Mouse (Mus musculus): ENCODE measurements around the gene Phf24. TPM values are rescaled to one million over a fixed set of nuclear protein-coding genes. Genes with fewer than 3 reads are reported as not detected.
"Not testable (repeated sequence)": the region's sequence is repeated elsewhere in the genome, so short reads cannot be mapped to it uniquely, and the experiment has no call there.

Phf24 gene
- polyA plus RNA-seq, 1 experiment from 2014 or later = 8.4 TPM

DNA sequence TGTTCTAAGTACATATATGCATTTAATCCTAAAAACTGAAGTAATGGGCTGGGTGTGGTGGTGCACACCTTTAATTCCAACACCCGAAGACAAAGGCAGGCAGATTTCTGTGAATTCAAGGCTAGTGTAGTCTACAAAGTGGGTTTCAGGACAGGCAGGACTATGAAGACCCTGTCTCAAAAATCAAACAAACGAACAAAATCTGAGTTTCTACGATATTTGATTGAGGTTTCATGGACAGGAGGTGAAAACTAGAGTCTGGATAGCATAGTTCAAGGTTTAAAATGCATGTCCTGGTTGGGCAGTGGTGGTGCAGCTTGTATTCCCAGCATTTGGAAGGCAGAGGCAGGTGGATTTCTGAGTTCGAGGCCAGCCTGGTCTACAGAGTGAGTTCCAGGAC is 52.8 kb downstream of the Phf24 start, which contains the start of gene 1700022I11Rik:
Gene 1700022I11Rik (plus strand): TSS at position 301 of the 400 bp plus-strand sequence.
- H3K36me3 ChIP-seq = no peaks in the 10 kb centered on the region
- H3K4me2 ChIP-seq (replicated peaks) = no peak within 1 kb of the TSS
- no peak within 1 kb of the TSS for H3K4me3 ChIP-seq
- no peak within 1 kb of the TSS for H3K9ac ChIP-seq (replicated peaks)
- no peaks in the 10 kb centered on the region; the same call in 1 of the 2 replicates for H3K27me3 ChIP-seq
- no peak within 1 kb of the TSS for H3K27ac ChIP-seq (replicated peaks)
- H3K4me1 ChIP-seq = peaks cover 5% of the 10 kb centered on the region
- no peak for ATAC-seq (ENCODE audit: low FRiP score, low read depth)
- 90% methylated on average over 4 of the region's 4 CpGs for WGBS
- no peaks in the 10 kb centered on the region for H3K9me3 ChIP-seq

DNA sequence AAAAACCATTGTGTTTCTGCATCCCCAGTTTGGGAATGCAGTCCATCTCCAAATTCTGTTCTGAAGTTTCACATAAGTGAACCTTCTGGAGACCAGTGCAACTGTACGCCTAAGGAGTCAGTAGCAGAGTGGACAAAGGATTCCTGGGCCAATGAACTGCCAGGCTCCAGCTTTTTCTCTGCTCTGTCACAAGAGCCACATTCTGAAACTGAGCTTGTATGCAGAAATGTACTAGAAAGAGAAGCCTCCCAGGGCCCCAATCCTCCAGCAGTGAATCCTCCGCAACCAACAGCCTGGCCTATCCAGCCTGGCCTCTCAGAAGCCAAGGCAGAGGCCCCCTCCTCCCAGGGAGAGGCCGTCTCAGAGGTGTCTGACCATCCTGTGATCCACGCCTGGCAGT is 56.5 kb downstream of the Phf24 start:
- peaks cover 10% of the 10 kb centered on the region; the same call in 1 of the 2 replicates for H3K36me3 ChIP-seq
- H3K27ac ChIP-seq (replicated peaks) = no peak overlapping the region
- no peak overlapping the region for H3K9ac ChIP-seq (replicated peaks)
- H3K4me2 ChIP-seq (replicated peaks) = no peak overlapping the region
- H3K4me3 ChIP-seq = no peak overlapping the region
- no peak for ATAC-seq (ENCODE audit: low FRiP score, low read depth)
- no peaks in the 10 kb centered on the region for H3K4me1 ChIP-seq
- no peaks in the 10 kb centered on the region for H3K9me3 ChIP-seq
- 78% methylated on average over 4 of the region's 4 CpGs for WGBS
- H3K27me3 ChIP-seq = no peaks in the 10 kb centered on the region

DNA sequence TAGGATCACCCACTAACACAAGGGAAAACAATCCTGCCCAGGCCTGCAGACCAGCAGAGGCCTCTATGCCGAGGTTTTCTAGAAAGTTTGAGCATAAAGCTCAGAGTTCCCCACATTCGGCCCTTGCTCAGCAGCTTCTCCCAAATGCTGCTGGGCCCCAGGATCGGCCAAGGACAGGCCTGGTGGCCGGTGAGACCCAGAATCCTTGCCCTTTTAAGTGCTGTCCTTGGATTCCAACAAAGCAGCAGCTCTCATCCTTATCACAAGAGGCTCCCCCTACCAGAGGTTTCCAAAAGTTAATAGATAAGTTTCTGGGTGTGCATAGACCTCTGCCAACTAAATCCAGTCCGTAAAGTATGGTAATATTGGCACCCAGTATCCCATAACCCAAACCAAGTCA is 57.4 kb downstream of the Phf24 start:
- 85% methylated on average over 5 of the region's 5 CpGs for WGBS
- no peaks in the 10 kb centered on the region for H3K9me3 ChIP-seq
- H3K27ac ChIP-seq (replicated peaks) = no peak overlapping the region
- no peak overlapping the region for H3K9ac ChIP-seq (replicated peaks)
- peaks cover 19% of the 10 kb centered on the region for H3K36me3 ChIP-seq
- H3K4me1 ChIP-seq = no peaks in the 10 kb centered on the region
- no peak overlapping the region for H3K4me2 ChIP-seq (replicated peaks)
- H3K4me3 ChIP-seq = no peak overlapping the region
- no peak for ATAC-seq (ENCODE audit: low FRiP score, low read depth)
- H3K27me3 ChIP-seq = no peaks in the 10 kb centered on the region

DNA sequence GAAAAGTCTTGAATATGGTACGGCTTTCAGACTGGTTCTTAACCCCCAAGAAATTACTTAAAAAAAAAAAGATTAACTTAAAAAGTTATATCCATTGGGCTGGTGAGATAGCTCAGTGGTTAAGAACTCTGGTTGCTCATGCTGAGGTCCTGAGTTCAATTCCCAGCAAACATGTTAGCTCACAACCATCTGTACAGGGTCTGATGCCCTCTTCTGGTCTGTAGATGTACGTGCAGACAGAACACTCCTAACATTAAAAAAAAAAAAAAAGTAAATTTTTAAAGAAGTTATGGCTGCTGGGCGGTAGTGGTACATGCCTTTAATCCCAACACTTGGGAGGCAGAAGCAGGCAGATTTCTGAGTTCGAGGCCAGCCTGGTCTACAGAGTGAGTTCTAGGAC is 61.6 kb downstream of the Phf24 start:
- Histone ChIP-seq H3K27me3 (no peaks in the 10 kb centered on the region), H3K4me1 (no peaks in the 10 kb centered on the region), H3K9me3 (no peaks in the 10 kb centered on the region), H3K27ac (replicated peaks) (no peak overlapping the region), H3K4me3 (no peak overlapping the region), H3K4me2 (replicated peaks) (no peak overlapping the region), H3K36me3 (peaks cover 57% of the 10 kb centered on the region), H3K9ac (replicated peaks) (no peak overlapping the region)
- ATAC-seq (ENCODE audit: low FRiP score, low read depth) = no peak
- 90% methylated on average over 4 of the region's 4 CpGs for WGBS

DNA sequence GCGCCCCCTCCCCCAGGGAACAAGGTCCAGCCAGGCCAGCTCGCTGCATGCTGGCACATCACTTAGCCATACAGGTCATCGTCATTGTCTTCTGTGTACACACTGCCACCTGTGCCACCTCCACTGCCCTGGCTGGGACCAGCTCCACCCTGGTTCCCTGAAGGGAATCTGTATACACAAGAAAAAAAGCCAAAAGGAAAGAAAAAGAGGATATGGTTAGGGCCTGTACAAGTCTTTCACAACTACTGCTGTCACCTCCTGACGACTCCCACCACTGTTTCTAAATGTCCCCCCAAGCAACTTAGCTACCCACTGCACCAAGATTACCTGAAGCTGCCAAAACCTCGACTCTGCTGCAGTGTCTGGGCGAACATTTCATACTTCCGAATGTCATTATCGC is 64.0 kb downstream of the Phf24 start:
- H3K36me3 ChIP-seq = peaks cover 76% of the 10 kb centered on the region
- not testable (repeated sequence) for ATAC-seq (ENCODE audit: low FRiP score, low read depth); H3K27ac ChIP-seq (replicated peaks); H3K4me1 ChIP-seq; H3K9me3 ChIP-seq; H3K4me2 ChIP-seq (replicated peaks); H3K4me3 ChIP-seq; H3K9ac ChIP-seq (replicated peaks); H3K27me3 ChIP-seq
- 98% methylated on average over 8 of the region's 8 CpGs for WGBS

DNA sequence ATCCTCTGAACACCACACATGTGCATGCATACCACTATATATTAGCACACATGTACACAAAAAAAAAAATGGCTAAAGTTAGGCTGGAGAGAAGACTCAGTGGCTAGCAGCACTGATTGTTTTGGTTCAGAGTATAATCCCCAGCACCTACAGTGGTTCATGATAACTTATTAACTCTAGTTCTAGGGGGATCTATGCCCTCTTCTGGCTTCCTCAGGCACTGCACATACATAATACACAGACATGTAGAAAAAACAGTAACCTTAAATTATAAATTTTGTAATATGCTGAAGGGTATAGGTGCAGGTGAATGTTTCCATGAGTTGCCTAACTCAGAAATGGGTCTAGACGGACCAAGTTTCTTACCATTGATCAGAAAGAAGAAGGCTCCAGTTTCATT is 71.8 kb downstream of the Phf24 start:
- H3K4me2 ChIP-seq (replicated peaks) = no peak overlapping the region
- no peak for ATAC-seq (ENCODE audit: low FRiP score, low read depth)
- no peaks in the 10 kb centered on the region for H3K4me1 ChIP-seq
- H3K27me3 ChIP-seq = no peaks in the 10 kb centered on the region
- H3K36me3 ChIP-seq = peaks cover 98% of the 10 kb centered on the region
- no peak overlapping the region for H3K9ac ChIP-seq (replicated peaks)
- no peak overlapping the region for H3K27ac ChIP-seq (replicated peaks)
- H3K9me3 ChIP-seq = no peaks in the 10 kb centered on the region
- 87% methylated on average over 1 of the region's 1 CpGs for WGBS
- no peak overlapping the region for H3K4me3 ChIP-seq

Other genes starting within 250 kb of the Phf24 start
- gene 4930578G10Rik, start 181.1 kb upstream of the Phf24 start, polyA plus RNA-seq (2016; fragmentation: Nextera tagmentation; extraction: Ambion mirVana) = 1.8 and 2.4 TPM in 2 replicates
- gene Ccl19, start 160.1 kb upstream of the Phf24 start, polyA plus RNA-seq (2016; fragmentation: Nextera tagmentation; extraction: Ambion mirVana) = 0.38 and 0.52 TPM in 2 replicates
- 0.73 and 1.1 TPM in 2 replicates for gene Ccl21a, start 142.7 kb upstream of the Phf24 start, polyA plus RNA-seq (2016; fragmentation: Nextera tagmentation; extraction: Ambion mirVana)
- 0.09 and 0.26 TPM in 2 replicates for gene Fam205a1, start 62.8 kb upstream of the Phf24 start, polyA plus RNA-seq (2016; fragmentation: Nextera tagmentation; extraction: Ambion mirVana)
- gene Gm12394, start 59.9 kb upstream of the Phf24 start, polyA plus RNA-seq (2016; fragmentation: Nextera tagmentation; extraction: Ambion mirVana) = 0.32 and 0.47 TPM in 2 replicates
- gene Fam205c, start 42.4 kb upstream of the Phf24 start, polyA plus RNA-seq (2016; fragmentation: Nextera tagmentation; extraction: Ambion mirVana) = 2.3 and 3.0 TPM in 2 replicates
- 27.0 and 35.2 TPM in 2 replicates for gene Dnajb5, start 33.2 kb downstream of the Phf24 start, polyA plus RNA-seq (2016; fragmentation: Nextera tagmentation; extraction: Ambion mirVana)
- gene 1700022I11Rik, start 52.9 kb downstream of the Phf24 start, polyA plus RNA-seq (2016; fragmentation: Nextera tagmentation; extraction: Ambion mirVana) = 0.24 and 0.55 TPM in 2 replicates
- 645 and 652 TPM in 2 replicates for gene Vcp, start 83.8 kb downstream of the Phf24 start, polyA plus RNA-seq (2016; fragmentation: Nextera tagmentation; extraction: Ambion mirVana)
- 18.3 and 24.0 TPM in 2 replicates for gene Fancg, start 93.8 kb downstream of the Phf24 start, polyA plus RNA-seq (2016; fragmentation: Nextera tagmentation; extraction: Ambion mirVana)
- 25.2 and 27.5 TPM in 2 replicates for gene Pigo, start 109.2 kb downstream of the Phf24 start, polyA plus RNA-seq (2016; fragmentation: Nextera tagmentation; extraction: Ambion mirVana)
- gene Stoml2, start 115.0 kb downstream of the Phf24 start, polyA plus RNA-seq (2016; fragmentation: Nextera tagmentation; extraction: Ambion mirVana) = 281 and 296 TPM in 2 replicates
- 51.2 and 51.8 TPM in 2 replicates for gene Fam214b, start 129.6 kb downstream of the Phf24 start, polyA plus RNA-seq (2016; fragmentation: Nextera tagmentation; extraction: Ambion mirVana)
- 24.6 and 30.7 TPM in 2 replicates for gene Unc13b, start 142.3 kb downstream of the Phf24 start, polyA plus RNA-seq (2016; fragmentation: Nextera tagmentation; extraction: Ambion mirVana)